Mouse (Mus musculus) liver, postnatal 0 days (tissue): ENCODE data around the gene Ssbp1. TPM values are rescaled to one million over a fixed set of nuclear protein-coding genes. Genes with fewer than 3 reads are reported as not detected.

Source experiments
- ATAC-seq: fragments of 200-750 bp; cut with Nextera tagmentation; 2 replicates; pipeline ENCODE4 v1.8.0; 2017; ENCODE audit warnings: mild to moderate bottlenecking, moderate library complexity
- DNase-seq: peaks from one replicate; pipeline ENCODE4 v3.0.0-alpha.2; 2016
- H3K27ac ChIP-seq: fragments of 300-500 bp; sonication (generic); 2 replicates; pipeline ENCODE4 v1.5.1; 2014; ENCODE audit warnings: antibody characterized with exemption, moderate library complexity, mild to moderate bottlenecking, low read depth
- H3K27me3 ChIP-seq: fragments of 300-500 bp; sonication (generic); 2 replicates; pipeline ENCODE4 v1.6.1; 2014; ENCODE audit warnings: low read length, control low read depth, mixed read lengths; ENCODE audit not compliant: insufficient read depth
- H3K36me3 ChIP-seq: fragments of 300-500 bp; sonication (generic); replicated peaks from 2 replicates; pipeline ENCODE4 v1.6.1; 2014; ENCODE audit warnings: mild to moderate bottlenecking, control low read depth, low read length, moderate library complexity, mixed read lengths; ENCODE audit not compliant: insufficient read depth
- H3K4me1 ChIP-seq: fragments of 300-500 bp; sonication (generic); 2 replicates; pipeline ENCODE4 v1.6.1; 2014; ENCODE audit warnings: antibody characterized with exemption, mild to moderate bottlenecking, control low read depth; ENCODE audit not compliant: insufficient read depth
- H3K4me2 ChIP-seq: fragments of 300-500 bp; sonication (generic); 2 replicates; pipeline ENCODE4 v1.6.1; 2014; ENCODE audit warnings: low read depth, mild to moderate bottlenecking, low read length, moderate library complexity, mixed read lengths
- H3K4me3 ChIP-seq: fragments of 300-500 bp; sonication (generic); 2 replicates; pipeline ENCODE4 v1.5.1; 2014; ENCODE audit warnings: low read depth, low read length
- H3K9ac ChIP-seq: fragments of 300-500 bp; sonication (generic); replicated peaks from 2 replicates; pipeline ENCODE4 v1.6.1; 2014; ENCODE audit warnings: mild to moderate bottlenecking, moderate library complexity
- H3K9me3 ChIP-seq: fragments of 300-500 bp; sonication (generic); 2 replicates; pipeline ENCODE4 v1.6.1; 2016; ENCODE audit warnings: mild to moderate bottlenecking, control low read depth, low read length, mixed read lengths
- CTCF ChIP-seq: sonication (generic); IDR thresholded peaks from 2 replicates; pipeline ENCODE4 v1.5.1; 2016; ENCODE audit warnings: antibody characterized with exemption, low read depth
- EP300 ChIP-seq: IDR thresholded peaks from 2 replicates; pipeline ENCODE4 v1.6.1; 2016; ENCODE audit warnings: antibody characterized with exemption, low read depth, mild to moderate bottlenecking
- WGBS: fragments of 180-500 bp; shearing (Covaris S2); extraction: QIAGEN DNeasy Blood & Tissue Kit; methylation state at CpG from one replicate; pipeline ENCODE4 v1.1.7; 2014; ENCODE audit not compliant: insufficient replicate concordance; 5-methylcytosine and 5-hydroxymethylcytosine counted together
- polyA plus RNA-seq: library from polyadenylated mRNA; unstranded; fragments of >200 nt; fragmentation: Nextera tagmentation; extraction: Ambion mirVana; gene quantifications from 2 replicates; pipeline ENCODE4 v1.2.1, GENCODE M21; 2015

Ssbp1 gene
- polyA plus RNA-seq, 1 experiment from 2014 or later = 62.5 TPM

GRCm38 (mm10) chr6:40443281-40443928 is 27.7 kb upstream of the Ssbp1 start:
- Histone ChIP-seq H3K9ac (no peak overlapping the region), H3K9me3 (no peaks in the 10 kb centered on the region), H3K4me1 (peaks cover 3% of the 10 kb centered on the region; the same call in 1 of the 2 replicates), H3K36me3 (no peaks in the 10 kb centered on the region), H3K4me2 (no peak overlapping the region), H3K27ac (no peak overlapping the region), H3K27me3 (0 out of 2 replicates have a peak, but pooled peaks cover 4% of the 10 kb centered on the region), H3K4me3 (no peak overlapping the region)
- 25% methylated on average over 10 of the region's 10 CpGs for WGBS
- DNase-seq (no peak), ATAC-seq (no peak)
- TF ChIP-seq CTCF (no peak), EP300 (no peak)

GRCm38 (mm10) chr6:40448626-40449025 is 22.5 kb upstream of the Ssbp1 start:
- Histone ChIP-seq H3K4me3 (no peak overlapping the region), H3K27ac (no peak overlapping the region), H3K27me3 (no peaks in the 10 kb centered on the region), H3K4me1 (no peaks in the 10 kb centered on the region), H3K4me2 (no peak overlapping the region), H3K9ac (no peak overlapping the region), H3K36me3 (no peaks in the 10 kb centered on the region), H3K9me3 (no peaks in the 10 kb centered on the region)
- DNase-seq (no peak), ATAC-seq (no peak)
- TF ChIP-seq CTCF (no peak), EP300 (no peak)

DNA sequence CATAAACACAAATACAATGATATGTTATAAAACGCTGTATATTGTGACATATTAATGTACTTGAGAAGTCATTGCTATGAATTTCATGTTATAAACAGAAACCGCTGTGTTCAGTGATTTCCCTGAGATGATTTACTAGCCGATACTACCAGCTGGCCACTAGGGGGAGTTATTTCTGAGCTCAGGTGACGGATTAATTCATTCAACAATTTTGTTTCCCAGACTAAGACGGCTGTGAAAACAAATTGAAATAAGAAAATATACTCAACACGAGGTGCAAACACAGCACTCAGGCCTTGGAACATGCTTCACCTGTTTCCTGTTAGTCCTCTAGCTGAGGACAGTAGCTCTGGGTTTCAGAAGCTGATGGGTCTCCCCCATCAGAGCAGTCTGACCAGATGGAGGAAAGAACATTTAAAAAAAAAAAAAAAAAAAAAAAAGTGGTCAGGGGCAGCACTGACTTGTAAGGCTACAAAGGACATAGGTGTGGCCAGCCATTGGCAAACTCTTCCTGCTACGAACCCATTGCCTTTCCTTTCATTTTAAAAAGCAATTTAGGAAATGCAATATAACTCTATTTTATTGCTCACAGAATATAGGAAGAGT is 16.6 kb upstream of the Ssbp1 start:
- Histone ChIP-seq H3K9me3 (no peaks in the 10 kb centered on the region), H3K27me3 (no peaks in the 10 kb centered on the region), H3K9ac (no peak overlapping the region), H3K4me2 (no peak overlapping the region), H3K27ac (no peak overlapping the region), H3K4me1 (no peaks in the 10 kb centered on the region), H3K4me3 (no peak overlapping the region), H3K36me3 (no peaks in the 10 kb centered on the region)
- ATAC-seq = no peak
- 21% methylated on average over 7 of the region's 7 CpGs for WGBS
- TF ChIP-seq EP300 (no peak), CTCF (peak; percentile 69)
- no peak for DNase-seq

DNA sequence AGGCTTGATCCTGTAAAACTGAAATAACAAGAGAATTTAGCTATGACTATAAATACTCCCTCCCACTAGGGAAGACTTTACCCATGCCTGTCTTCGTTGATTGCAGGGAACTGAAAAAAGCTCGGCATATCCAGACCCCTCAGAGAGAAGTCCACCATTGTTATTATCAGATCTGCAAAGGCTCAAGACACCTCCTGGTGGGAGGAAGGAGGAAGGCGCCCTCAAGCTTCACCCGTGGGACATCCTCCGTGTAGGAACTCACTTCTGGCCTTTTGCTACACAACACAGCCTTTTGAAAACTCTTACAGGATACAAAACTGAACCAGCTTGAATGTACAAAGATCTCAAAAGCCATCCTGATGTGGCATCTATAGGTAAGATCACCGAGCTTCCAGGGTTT is 5.4 kb upstream of the Ssbp1 start:
- DNase-seq (no peak), ATAC-seq (no peak)
- 42% methylated on average over 6 of the region's 6 CpGs for WGBS
- Histone ChIP-seq H3K9me3 (no peaks in the 10 kb centered on the region), H3K36me3 (no peaks in the 10 kb centered on the region), H3K27ac (no peak overlapping the region), H3K9ac (no peak overlapping the region), H3K4me2 (no peak overlapping the region), H3K4me1 (no peaks in the 10 kb centered on the region), H3K27me3 (peaks cover 3% of the 10 kb centered on the region; the same call in 1 of the 2 replicates), H3K4me3 (no peak overlapping the region)
- TF ChIP-seq CTCF (peak; percentile 41), EP300 (no peak)

- Histone ChIP-seq H3K9ac (peak overlapping the region; percentile 88), H3K9me3 (no peaks in the 10 kb centered on the region), H3K27ac (peak overlapping the region; percentile 96), H3K4me2 (peak overlapping the region; percentile 76), H3K36me3 (peaks cover 29% of the 10 kb centered on the region), H3K27me3 (no peaks in the 10 kb centered on the region), H3K4me1 (peaks cover 4% of the 10 kb centered on the region; the same call in 1 of the 2 replicates), H3K4me3 (peak overlapping the region; percentile 80)
- 0% methylated on average over 7 of the region's 7 CpGs for WGBS
- DNase-seq (no peak), ATAC-seq (no peak)
- TF ChIP-seq CTCF = no peak
- no peak for TF ChIP-seq EP300
These were observed 513 bp downstream of the Ssbp1 start for GRCm38 (mm10) chr6:40471720-40472010.

DNA sequence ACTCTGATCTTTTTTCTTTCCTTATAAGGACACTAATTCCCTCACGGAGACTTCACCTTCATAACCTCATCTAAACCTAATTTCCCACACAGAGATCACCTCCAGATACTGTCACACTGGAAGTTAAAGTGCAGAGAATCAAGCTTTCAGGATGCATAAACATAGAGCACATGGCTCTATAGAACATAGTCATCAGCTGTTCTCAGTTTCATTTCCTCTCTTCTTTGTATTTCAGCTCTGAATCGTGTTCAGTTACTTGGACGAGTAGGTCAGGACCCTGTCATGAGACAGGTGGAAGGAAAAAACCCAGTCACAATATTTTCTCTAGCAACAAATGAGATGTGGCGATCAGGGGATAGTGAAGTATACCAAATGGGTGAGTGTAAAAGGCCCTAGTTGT is 5.0 kb downstream of the Ssbp1 start:
- 71% methylated on average over 4 of the region's 4 CpGs for WGBS
- Histone ChIP-seq H3K9ac (no peak overlapping the region), H3K27me3 (no peaks in the 10 kb centered on the region), H3K4me2 (no peak overlapping the region), H3K9me3 (no peaks in the 10 kb centered on the region), H3K36me3 (peaks cover 47% of the 10 kb centered on the region), H3K27ac (no peak overlapping the region), H3K4me3 (no peak overlapping the region), H3K4me1 (peaks cover 4% of the 10 kb centered on the region; the same call in 1 of the 2 replicates)
- ATAC-seq (no peak), DNase-seq (no peak)
- TF ChIP-seq EP300 = no peak
- TF ChIP-seq CTCF = no peak

DNA sequence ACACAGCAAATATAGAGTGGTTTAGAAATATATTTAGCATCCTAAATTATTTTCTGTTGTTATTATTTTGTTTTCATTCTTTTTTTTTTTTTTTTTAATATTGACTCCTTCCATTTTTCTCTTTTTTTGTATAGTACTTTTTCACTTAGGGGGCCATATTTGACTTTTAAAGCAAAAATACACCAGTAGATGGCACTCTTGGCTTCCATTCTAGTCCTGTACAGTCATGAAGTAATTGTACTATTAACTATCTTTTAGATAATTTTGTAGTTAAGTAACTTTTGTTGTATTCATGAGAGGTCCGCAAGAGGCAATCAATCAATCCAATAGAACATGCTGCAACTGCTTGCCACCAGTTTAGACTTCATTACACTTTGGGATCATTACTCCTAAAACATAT is 8.6 kb downstream of the Ssbp1 start:
- Histone ChIP-seq H3K27me3 (no peaks in the 10 kb centered on the region), H3K4me1 (no peaks in the 10 kb centered on the region), H3K9ac (no peak overlapping the region), H3K9me3 (no peaks in the 10 kb centered on the region), H3K36me3 (peaks cover 63% of the 10 kb centered on the region), H3K27ac (no peak overlapping the region), H3K4me2 (no peak overlapping the region), H3K4me3 (no peak overlapping the region)
- DNase-seq (no peak), ATAC-seq (no peak)
- WGBS = 71% methylated on average over 1 of the region's 1 CpGs
- peak; percentile 38; the same call in 1 of the 2 replicates for TF ChIP-seq CTCF
- TF ChIP-seq EP300 = no peak
